Mouse (Mus musculus): ENCODE results near the gene Mt2. TPM values are rescaled to one million over a fixed set of nuclear protein-coding genes. Genes with fewer than 3 reads are reported as not detected.

Mt2 gene
- polyA plus RNA-seq, 1 experiment from 2014 or later: 30.4 TPM

GRCm38 (mm10) chr8:94167244-94167643 lies 5.2 kb upstream of the Mt2 start:
- peak overlapping the region; percentile 29; the same call in 1 of the 2 replicates for H3K4me2 ChIP-seq (ENCODE audit: low read length)
- no peaks in the 10 kb centered on the region for H3K36me3 ChIP-seq (ENCODE audit: control insufficient read depth, insufficient read depth)
- no peak overlapping the region for H3K27ac ChIP-seq (ENCODE audit: low read length)
- peak; percentile 74; the same call in 1 of the 2 replicates for ATAC-seq
- no peaks in the 10 kb centered on the region for H3K9me3 ChIP-seq (ENCODE audit: control insufficient read depth, low read length)
- H3K9ac ChIP-seq (replicated peaks; ENCODE audit: low read depth, low read length): no peak overlapping the region
- peaks cover 6% of the 10 kb centered on the region for H3K27me3 ChIP-seq (replicated peaks; ENCODE audit: control insufficient read depth, insufficient read depth, low read length)
- WGBS: 2% methylated on average over 6 of the region's 6 CpGs
- H3K4me1 ChIP-seq (replicated peaks; ENCODE audit: control insufficient read depth, insufficient read depth, low read length): peaks cover 8% of the 10 kb centered on the region
- H3K4me3 ChIP-seq (replicated peaks; ENCODE audit: low read length): no peak overlapping the region

GRCm38 (mm10) chr8:94169547-94169946 lies 2.9 kb upstream of the Mt2 start:
- Histone ChIP-seq H3K9ac (replicated peaks; ENCODE audit: low read depth, low read length) (no peak overlapping the region), H3K4me3 (replicated peaks; ENCODE audit: low read length) (no peak overlapping the region), H3K27ac (ENCODE audit: low read length) (no peak overlapping the region), H3K4me1 (replicated peaks; ENCODE audit: control insufficient read depth, insufficient read depth, low read length) (peaks cover 19% of the 10 kb centered on the region), H3K4me2 (ENCODE audit: low read length) (no peak overlapping the region), H3K9me3 (ENCODE audit: control insufficient read depth, low read length) (no peaks in the 10 kb centered on the region), H3K36me3 (ENCODE audit: control insufficient read depth, insufficient read depth) (no peaks in the 10 kb centered on the region), H3K27me3 (replicated peaks; ENCODE audit: control insufficient read depth, insufficient read depth, low read length) (peaks cover 11% of the 10 kb centered on the region)
- WGBS: 87% methylated on average over 5 of the region's 5 CpGs
- no peak for ATAC-seq

GRCm38 (mm10) chr8:94171321-94171755 lies 1.1 kb upstream of the Mt2 start:
- no peak overlapping the region for H3K9ac ChIP-seq (replicated peaks; ENCODE audit: low read depth, low read length)
- H3K4me1 ChIP-seq (replicated peaks; ENCODE audit: control insufficient read depth, insufficient read depth, low read length): peaks cover 19% of the 10 kb centered on the region
- WGBS: 57% methylated on average over 10 of the region's 10 CpGs
- ATAC-seq: no peak
- peaks cover 19% of the 10 kb centered on the region for H3K27me3 ChIP-seq (replicated peaks; ENCODE audit: control insufficient read depth, insufficient read depth, low read length)
- no peak overlapping the region for H3K4me3 ChIP-seq (replicated peaks; ENCODE audit: low read length)
- H3K27ac ChIP-seq (ENCODE audit: low read length): no peak overlapping the region
- H3K4me2 ChIP-seq (ENCODE audit: low read length): peak overlapping the region; percentile 93; the same call in 1 of the 2 replicates
- H3K9me3 ChIP-seq (ENCODE audit: control insufficient read depth, low read length): no peaks in the 10 kb centered on the region
- H3K36me3 ChIP-seq (ENCODE audit: control insufficient read depth, insufficient read depth): no peaks in the 10 kb centered on the region

GRCm38 (mm10) chr8:94172809-94173732 lies 607 bp downstream of the Mt2 start:
- Histone ChIP-seq H3K36me3 (ENCODE audit: control insufficient read depth, insufficient read depth) (no peaks in the 10 kb centered on the region), H3K27me3 (replicated peaks; ENCODE audit: control insufficient read depth, insufficient read depth, low read length) (peaks cover 19% of the 10 kb centered on the region), H3K9ac (replicated peaks; ENCODE audit: low read depth, low read length) (peak overlapping the region; percentile 35), H3K4me3 (replicated peaks; ENCODE audit: low read length) (peak overlapping the region; percentile 52), H3K4me2 (ENCODE audit: low read length) (peak overlapping the region; percentile 93), H3K27ac (ENCODE audit: low read length) (no peak overlapping the region), H3K4me1 (replicated peaks; ENCODE audit: control insufficient read depth, insufficient read depth, low read length) (peaks cover 19% of the 10 kb centered on the region), H3K9me3 (ENCODE audit: control insufficient read depth, low read length) (no peaks in the 10 kb centered on the region)
- WGBS: 2% methylated on average over 39 of the region's 39 CpGs
- ATAC-seq: peak; percentile 53

GRCm38 (mm10) chr8:94173848-94174403 lies 1.5 kb downstream of the Mt2 start:
- no peak for ATAC-seq
- Histone ChIP-seq H3K9me3 (ENCODE audit: control insufficient read depth, low read length) (no peaks in the 10 kb centered on the region), H3K27ac (ENCODE audit: low read length) (no peak overlapping the region), H3K4me3 (replicated peaks; ENCODE audit: low read length) (no peak overlapping the region), H3K27me3 (replicated peaks; ENCODE audit: control insufficient read depth, insufficient read depth, low read length) (peaks cover 19% of the 10 kb centered on the region), H3K9ac (replicated peaks; ENCODE audit: low read depth, low read length) (no peak overlapping the region), H3K36me3 (ENCODE audit: control insufficient read depth, insufficient read depth) (no peaks in the 10 kb centered on the region), H3K4me1 (replicated peaks; ENCODE audit: control insufficient read depth, insufficient read depth, low read length) (peaks cover 24% of the 10 kb centered on the region), H3K4me2 (ENCODE audit: low read length) (no peak overlapping the region)
- 52% methylated on average over 11 of the region's 11 CpGs for WGBS

GRCm38 (mm10) chr8:94174619-94175213 lies 2.3 kb downstream of the Mt2 start:
- Histone ChIP-seq H3K27me3 (replicated peaks; ENCODE audit: control insufficient read depth, insufficient read depth, low read length) (peaks cover 20% of the 10 kb centered on the region), H3K27ac (ENCODE audit: low read length) (no peak overlapping the region)
- ATAC-seq: no peak

GRCm38 (mm10) chr8:94177716-94178390 lies 5.4 kb downstream of the Mt2 start:
- Histone ChIP-seq H3K4me3 (replicated peaks; ENCODE audit: low read length) (no peak overlapping the region), H3K4me1 (replicated peaks; ENCODE audit: control insufficient read depth, insufficient read depth, low read length) (peaks cover 23% of the 10 kb centered on the region), H3K9ac (replicated peaks; ENCODE audit: low read depth, low read length) (no peak overlapping the region), H3K27me3 (replicated peaks; ENCODE audit: control insufficient read depth, insufficient read depth, low read length) (peaks cover 23% of the 10 kb centered on the region), H3K9me3 (ENCODE audit: control insufficient read depth, low read length) (no peaks in the 10 kb centered on the region), H3K36me3 (ENCODE audit: control insufficient read depth, insufficient read depth) (no peaks in the 10 kb centered on the region), H3K27ac (ENCODE audit: low read length) (no peak overlapping the region), H3K4me2 (ENCODE audit: low read length) (no peak overlapping the region)
- no peak for ATAC-seq
- 66% methylated on average over 7 of the region's 7 CpGs for WGBS

More at GRCm38 (mm10) chr8:94174619-94175213, 2.3 kb downstream of the Mt2 start:
- no peak overlapping the region for H3K9ac ChIP-seq (replicated peaks; ENCODE audit: low read depth, low read length)
- WGBS: 21% methylated on average over 7 of the region's 7 CpGs
- no peak overlapping the region for H3K4me2 ChIP-seq (ENCODE audit: low read length)
- H3K4me1 ChIP-seq (replicated peaks; ENCODE audit: control insufficient read depth, insufficient read depth, low read length): peaks cover 32% of the 10 kb centered on the region
- no peaks in the 10 kb centered on the region for H3K36me3 ChIP-seq (ENCODE audit: control insufficient read depth, insufficient read depth)
- no peak overlapping the region for H3K4me3 ChIP-seq (replicated peaks; ENCODE audit: low read length)
- H3K9me3 ChIP-seq (ENCODE audit: control insufficient read depth, low read length): no peaks in the 10 kb centered on the region

GRCm38 (mm10) chr8:94178857-94179712 lies 6.6 kb downstream of the Mt2 start, which contains the start of gene Mt1:
TSS of gene Mt1 (plus strand) at chr8:94179082.
- peak; percentile 90 for ATAC-seq
- no peak within 1 kb of the TSS for H3K27ac ChIP-seq (ENCODE audit: low read length)
- WGBS: under 1% methylated on average over 50 of the region's 50 CpGs
- peak within 1 kb of the TSS; percentile 57 for H3K9ac ChIP-seq (replicated peaks; ENCODE audit: low read depth, low read length)
- H3K27me3 ChIP-seq (replicated peaks; ENCODE audit: control insufficient read depth, insufficient read depth, low read length): peaks cover 27% of the 10 kb centered on the region
- H3K4me3 ChIP-seq (replicated peaks; ENCODE audit: low read length): peak within 1 kb of the TSS; percentile 55
- peak within 1 kb of the TSS; percentile 94 for H3K4me2 ChIP-seq (ENCODE audit: low read length)
- H3K4me1 ChIP-seq (replicated peaks; ENCODE audit: control insufficient read depth, insufficient read depth, low read length): peaks cover 23% of the 10 kb centered on the region
- H3K36me3 ChIP-seq (ENCODE audit: control insufficient read depth, insufficient read depth): no peaks in the 10 kb centered on the region
- no peaks in the 10 kb centered on the region for H3K9me3 ChIP-seq (ENCODE audit: control insufficient read depth, low read length)

All from forebrain, embryonic 16.5 days (tissue).